Mouse (Mus musculus): ENCODE data around the gene Hps1.

The Hps1 gene

DNA sequence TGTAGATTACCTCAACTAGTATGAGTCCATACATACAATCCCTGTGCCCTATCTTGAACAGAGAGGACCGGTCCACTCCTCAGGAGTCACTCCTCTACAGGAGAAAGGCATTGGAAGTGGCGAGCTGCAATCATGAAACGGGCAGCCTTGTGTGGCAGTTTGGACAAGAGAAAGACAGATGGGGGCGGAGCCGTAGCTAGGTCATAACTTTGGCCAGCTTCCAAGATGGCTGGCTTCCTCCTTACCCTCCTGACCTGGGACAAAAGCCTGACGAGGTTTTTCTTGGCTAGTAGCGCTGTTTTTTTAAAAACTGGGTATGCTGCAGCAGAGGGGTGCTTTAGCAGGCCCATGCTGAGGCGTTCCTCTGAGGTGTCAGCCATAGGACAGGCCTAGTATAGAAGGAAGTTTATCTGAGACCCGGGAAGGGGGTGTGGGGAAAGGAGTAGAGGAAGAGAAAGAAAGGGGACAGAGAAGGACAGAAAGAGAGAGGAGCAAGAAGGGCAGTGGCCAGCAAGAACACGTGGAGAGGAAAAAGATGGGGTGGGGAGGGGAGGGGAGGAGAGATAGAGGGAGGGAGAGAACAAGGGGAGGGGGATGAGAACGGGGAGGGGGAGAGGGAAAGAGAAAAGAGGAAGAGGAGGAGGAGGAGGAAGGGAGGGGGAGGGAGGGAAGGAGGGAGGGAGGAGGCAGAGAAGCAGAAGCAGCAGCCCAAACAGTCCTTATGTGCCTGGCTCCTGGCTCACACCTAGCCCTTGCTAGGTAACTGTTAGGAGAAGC lies 26.4 kb downstream of the Hps1 start:
- peak; percentile 86 for DNase-seq

DNA sequence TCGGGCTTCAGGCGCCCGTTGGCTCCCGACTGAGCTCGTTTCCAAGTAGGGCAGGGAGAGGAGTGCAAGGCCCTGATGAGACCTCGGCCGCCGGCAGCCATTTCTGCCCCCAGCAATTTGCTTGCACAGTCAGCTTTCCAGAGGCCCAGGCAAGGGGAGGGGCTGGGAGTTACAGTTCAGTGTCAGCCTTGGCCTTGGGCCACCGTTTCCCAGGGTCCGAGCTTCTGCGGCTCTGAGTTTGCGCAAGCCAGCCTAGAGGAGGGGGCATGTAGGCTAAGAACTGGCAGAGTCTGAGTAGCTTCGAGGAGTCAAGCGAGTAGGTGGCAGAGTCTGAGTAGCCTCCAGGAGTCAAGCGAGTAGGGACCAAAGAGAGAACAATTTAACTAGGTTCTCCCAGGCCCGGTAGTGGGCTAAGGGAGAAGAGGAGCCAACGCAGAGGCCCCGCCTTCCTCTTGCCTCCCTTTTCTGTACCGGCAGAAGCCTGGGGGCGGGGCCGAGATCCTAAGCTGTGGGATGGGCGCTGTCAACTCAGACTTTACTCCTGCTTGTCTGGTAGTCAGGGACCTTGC lies 27.3 kb downstream of the Hps1 start, which contains the start of gene Pyroxd2:
Pyroxd2 (minus strand) TSS at position 413 of the 569 bp plus-strand sequence.
- DNase-seq, result peak; percentile 90

DNA sequence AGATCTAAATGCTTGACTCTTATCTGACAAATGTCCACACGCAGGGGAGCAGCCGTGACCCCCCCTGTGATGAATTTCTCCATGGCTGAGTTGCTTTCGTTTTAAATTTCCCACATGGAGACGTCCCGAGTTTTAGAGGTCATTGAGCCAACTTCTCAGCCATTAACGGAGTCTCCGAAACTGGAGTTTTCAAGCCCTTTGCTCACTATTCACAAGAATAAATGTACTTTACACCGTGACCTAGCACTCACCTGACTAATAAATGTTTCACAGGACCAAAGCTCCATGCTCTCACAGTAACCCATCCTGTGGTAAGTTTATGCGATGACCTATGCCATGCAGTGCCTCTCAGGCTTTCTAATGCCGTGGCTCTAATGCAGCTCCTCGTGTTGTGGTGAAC lies 29.6 kb downstream of the Hps1 start:
- peak; percentile 32 for DNase-seq

DNA sequence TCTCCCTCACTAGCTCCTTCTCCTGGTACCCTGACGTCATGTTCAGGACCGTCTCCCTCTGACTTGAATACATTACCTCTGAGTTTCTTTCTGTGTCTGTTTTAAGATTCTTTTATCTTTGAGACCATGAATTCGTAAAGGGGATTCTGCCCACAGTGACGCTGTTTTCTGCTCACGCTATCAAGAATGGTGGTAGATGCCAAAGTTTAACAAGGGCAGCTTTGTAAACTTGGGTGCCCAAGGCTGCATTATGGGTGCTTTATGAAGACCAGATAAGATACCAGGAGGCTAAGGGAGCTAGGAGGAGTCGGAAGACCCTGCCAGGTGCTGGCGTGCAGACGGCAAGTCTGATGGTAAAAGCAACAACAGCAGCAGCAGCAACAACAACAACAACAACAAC lies 33.1 kb downstream of the Hps1 start:
- no peak for DNase-seq

DNA sequence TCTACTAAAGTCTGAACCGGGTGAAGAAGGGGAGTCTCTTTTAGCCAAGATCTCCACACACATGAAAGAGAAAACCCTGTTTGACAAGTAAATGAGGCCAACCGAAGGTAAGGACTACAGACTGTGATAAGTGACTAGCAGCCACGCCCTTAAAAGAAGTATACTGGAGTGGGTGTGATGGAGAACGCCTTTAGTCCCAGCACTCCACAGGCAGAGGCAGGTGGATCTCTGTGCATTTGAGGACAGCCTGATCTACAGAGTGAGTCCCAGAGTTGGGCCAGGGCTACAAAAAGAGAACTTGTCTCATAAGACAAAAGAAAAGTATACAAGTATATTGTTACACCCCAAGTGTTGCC lies 33.9 kb downstream of the Hps1 start:
- DNase-seq, result no peak

DNA sequence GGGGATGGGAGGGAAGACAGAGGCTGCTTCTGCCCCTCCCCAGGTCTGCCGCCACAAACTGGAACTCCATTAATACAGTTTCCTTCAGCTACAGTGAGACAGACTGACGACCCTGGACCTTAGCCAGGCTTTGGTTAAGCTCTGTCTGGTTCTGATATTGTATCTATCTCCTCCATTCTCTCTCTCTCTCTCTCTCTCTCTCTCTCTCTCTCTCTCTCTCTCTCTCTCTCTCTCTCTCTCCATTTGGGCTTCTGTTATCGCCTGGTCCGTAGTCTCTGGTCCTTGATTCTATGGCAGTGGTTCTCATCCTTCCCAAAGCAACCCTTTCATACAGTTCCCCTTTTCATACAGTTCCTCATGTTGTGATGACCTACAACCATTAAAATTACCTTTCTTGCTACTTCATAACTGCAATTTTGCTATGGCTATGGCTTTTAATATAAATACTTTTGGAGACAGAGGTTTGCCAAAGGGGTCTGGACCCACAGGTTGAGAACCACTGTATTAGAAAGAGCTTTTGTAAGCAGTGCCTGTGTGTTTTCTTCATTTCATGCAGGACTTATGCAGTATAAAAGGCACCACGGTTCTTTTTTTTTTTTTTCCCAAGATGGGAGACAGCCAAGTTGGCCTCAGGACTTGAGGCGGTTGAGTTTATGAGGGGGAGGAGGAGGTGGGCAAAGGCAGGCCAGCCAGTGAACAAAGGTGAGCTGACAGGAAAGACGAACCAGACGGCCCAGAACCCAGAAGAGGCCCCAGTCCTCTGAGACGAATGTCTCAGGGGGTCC lies 34.5 kb downstream of the Hps1 start:
- DNase-seq, result no peak

DNA sequence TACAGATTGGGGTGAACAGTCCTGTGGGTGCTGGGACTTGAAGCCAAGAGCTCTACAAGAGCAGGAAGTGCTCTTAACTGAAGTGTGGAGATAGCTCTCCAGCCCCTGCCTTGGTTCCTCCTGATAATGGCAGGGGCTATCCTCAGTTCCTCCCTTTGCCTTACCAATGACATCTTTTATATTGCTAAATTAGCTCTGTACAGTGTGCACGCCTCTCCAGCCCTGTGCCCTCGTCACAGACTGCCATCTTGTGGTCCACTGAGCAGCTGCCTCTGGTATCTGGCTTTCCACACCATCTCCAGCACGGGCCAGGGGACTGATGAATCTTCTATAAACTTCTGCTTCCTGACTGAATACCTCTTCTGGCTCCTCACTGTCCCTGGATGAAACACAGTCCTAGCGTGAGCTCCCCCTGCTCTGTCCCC lies 35.6 kb downstream of the Hps1 start:
- peak; percentile 55 for DNase-seq

DNA sequence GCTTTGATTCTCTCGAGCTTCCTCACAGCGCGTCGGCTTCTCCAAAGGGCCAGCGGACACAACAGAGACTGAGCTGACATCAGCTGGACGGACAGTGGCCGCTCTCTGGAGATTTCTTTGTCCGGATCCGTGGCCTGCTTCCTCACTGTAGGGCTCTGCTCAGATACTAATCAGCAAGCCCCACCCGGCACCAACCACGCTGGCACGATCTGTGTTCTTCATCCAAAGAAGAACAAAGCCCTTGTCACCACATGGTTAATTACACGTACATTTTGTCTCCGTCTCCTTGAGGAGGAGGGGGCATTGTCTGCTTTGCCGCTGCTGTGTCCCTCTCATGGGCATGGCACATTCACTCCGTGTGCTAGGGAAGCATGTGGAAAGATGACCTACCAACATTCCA lies 36.5 kb downstream of the Hps1 start:
- DNase-seq, result no peak

DNA sequence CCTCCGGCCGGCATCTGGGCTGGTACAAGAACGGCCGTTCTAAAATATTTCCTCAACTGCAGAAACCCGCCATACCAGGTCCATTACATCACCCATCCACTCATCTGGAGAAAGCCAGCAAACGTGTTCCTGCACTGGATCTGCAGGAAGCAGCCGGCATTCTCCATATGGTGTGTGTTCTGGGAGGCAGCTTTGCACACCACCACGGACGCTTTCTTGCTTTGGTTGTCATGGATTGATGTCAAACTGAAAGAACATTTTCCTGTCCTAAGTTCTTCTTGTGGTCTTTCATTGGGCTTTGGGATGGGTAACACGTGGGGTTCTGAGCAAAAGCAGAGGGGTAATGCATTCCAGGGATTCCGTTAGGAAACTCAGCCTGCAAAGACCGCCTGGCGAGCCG lies 37.9 kb downstream of the Hps1 start:
- DNase-seq, result no peak

DNA sequence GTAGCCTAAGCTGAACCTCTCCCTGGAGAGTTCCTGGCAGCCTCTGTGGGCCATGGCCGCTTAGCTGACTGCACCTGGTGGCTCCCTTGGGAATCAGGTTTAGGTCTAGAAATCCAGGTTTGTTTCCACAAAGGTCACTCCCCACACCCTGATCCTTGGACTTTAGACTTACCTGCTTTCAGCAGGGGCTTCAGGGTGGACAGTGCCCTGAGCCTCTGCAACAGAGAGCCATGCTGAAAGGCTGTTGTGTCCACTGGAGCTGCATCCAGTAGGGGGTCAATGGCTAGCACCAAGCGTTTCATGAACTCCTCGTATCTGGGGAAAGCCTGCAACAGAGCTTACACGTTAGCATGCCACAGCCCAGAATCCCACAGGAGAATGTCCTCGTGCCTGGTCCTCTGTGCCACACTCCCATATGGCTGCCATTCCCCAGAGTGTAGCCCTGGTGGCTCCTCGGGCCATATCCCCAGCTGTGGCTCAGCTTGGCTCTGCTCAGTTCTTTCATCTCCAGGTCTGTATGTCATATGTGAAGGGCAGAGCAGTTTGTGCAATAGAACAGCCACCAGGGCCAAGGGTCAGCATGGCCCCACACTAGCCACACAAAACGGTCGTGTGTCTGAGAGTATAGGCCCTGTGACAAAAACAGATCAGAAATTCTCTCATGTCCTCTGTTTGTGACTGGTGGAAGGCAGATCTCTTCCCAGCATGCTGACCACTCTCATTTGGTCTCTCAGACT lies 39.4 kb downstream of the Hps1 start:
- DNase-seq, result no peak

DNA sequence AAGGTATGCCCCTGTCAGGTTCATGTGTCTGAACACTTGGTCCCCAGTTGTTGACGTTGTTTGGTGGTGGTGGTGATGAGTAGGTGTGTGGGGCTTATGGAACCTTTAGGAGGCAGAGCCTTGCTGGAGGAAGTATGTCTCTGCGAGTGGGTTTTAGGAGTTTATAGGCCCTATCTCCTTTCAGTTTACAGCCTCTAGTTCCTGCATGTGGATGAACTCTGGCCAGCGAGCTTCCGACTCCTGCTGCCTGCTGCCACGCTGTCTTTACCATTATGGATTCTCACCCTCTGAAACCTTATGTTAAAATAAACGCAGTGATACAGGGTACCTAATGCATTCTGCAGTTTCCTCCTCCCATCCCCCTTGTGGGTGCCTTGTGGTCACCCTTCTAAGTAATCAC lies 40.0 kb downstream of the Hps1 start:
- DNase-seq, result no peak

DNA sequence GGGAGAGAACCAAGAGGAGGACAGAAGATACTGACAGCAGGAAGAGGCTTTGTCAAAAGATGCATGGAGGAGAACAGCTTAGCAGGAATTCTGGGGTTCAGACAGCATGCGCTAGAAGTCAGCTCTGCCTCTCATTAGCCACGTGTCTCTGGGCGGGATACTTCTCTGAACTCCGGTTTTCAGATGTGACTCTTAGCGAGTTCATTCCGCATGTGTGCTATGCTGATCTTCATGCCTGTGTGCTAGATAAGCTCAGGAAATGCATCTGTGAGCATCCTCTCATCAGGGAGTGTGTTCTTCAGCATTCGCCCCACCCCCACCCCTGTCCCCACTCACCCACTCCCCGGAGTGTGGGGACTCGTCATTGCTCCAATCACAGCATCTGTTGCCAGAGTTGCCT lies 42.0 kb downstream of the Hps1 start:
- no peak for DNase-seq

DNA sequence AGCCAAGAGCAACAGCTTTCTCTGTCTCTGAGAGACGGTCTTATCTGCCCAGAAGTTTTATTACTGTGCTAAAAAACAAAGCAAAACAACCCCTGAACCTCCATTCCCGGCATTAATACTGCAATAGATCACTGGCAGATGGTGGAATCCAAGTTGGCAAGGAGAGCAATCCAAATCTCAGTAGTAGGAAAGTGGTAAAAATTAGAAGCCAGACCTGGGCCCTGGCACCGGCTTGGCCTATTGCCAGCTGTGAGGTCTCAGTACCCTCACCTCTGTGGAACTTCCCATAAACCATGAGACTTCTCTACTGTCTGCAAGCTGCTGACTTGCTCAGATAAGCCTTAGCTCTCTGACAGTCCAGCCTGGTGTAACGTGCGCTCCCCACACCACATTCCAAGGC lies 44.8 kb downstream of the Hps1 start:
- DNase-seq, result no peak

DNA sequence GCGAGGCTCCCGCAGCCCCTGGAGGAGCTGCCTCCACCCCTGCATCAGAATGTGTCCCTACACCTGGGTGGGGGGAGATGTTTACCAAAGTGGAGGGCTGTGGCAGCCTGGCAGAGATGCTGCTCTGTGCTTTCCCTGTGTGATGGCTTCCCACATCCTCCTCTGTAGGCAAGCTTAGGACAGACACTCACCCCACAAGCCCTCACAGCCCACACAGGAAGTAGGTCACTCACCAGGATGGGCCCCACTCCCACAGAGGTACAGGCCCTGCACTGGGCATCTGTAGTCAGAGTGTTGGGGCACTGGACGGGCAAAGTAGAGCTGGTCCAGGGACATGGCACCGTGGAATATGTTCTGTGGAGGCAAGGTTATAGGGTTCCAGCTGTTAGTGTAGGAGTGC lies 52.4 kb downstream of the Hps1 start:
- DNase-seq, result no peak

DNA sequence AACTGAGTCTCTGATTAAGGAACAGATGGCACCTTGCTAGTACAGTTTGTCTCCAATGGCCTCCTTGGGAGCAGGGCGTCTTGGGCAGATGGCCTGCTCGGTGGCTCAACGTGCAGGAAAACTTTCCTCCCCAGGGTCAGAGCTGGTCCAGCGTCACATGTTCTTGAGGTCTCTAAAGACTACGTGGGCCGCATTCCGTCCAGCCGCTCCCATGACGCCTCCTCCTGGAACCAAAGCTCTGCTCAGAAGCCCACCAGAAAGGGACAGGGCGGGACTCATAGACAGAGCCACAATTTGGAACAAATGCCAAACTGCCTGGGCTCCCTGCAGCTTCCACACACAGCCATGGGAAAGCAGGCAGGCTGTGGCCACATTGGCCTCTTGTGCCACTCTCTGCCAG lies 53.0 kb downstream of the Hps1 start:
- DNase-seq, result no peak

DNA sequence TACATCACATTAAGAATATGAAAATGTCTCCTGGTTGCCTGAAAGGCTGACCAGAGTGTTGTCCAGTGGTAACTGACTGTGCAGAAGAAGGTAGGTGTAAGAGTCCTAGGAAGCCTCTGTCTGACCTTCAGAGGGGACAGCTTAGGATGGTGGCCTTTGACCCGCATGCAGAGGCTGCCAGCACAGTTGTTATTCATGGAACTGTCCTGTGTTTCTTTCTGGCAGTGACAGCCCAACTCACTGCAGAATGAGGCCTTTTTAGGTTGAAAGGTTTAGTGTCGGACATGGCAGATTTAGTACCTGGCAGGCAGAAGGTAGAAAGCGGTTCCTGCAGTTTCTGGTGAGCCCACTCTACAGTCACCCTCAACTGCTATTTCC lies 53.8 kb downstream of the Hps1 start:
- DNase-seq, result peak; percentile 54

DNA sequence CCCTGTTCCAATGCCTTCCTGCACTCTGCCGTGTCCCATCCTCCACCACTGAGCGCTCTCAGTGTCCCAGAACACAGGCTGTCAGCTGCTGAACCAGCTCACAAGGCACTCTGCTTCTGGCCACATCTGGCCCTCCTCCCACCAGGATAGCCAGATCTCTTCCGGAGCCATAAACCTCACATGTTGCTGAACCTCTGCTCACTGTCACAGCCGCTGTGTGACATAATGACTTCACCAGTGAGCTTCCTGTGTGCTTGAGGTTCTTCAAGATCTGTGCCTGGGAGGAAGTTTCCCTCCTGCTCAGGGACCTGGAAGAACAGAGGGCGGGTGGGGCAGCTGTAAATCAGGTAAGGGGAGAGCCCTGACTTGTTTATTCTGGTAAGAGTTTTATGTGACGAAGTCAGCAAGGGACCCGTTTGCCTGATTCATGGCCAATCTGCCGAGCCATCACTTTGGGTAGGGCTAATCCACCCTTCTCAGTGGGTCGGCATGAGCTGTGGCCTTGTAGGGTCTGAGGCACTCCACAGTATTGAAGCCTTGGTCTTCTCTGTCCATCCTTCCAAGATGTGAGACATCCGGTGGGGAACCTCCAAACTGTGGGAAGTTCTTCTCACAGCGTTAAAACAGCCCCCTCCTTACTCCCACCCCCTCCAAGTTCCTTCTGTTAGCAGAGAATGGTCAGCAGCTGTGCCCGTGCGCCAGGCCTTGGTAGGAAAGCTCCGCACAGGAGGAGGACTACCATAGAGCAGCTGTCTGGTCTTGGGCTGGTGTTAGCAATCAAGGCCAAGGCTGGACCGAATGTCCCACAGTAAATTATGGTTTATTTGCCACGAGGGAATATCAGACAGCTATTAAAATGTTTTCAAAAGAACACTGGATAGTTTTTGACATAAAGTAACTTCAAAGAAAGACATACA lies 54.5 kb downstream of the Hps1 start:
- no peak for DNase-seq

DNA sequence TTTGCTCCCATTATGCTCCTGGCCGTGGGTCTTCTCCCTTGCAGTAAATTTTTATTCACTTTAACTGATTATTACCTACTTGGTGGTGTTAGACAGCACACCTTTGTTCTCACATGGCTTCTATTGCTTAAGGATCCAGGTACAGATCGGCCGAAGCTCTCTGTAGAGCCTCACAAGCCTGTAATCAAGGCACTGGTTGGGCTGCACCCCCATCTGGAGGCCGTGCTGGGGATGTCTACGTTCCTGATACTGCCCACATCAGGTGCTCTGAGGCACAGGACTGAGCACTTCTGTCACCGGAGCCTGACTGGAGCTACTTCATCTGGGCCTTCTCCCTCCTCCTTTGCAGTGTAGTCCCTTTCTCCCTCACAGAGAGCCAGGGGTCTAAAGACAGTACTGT lies 56.5 kb downstream of the Hps1 start:
- no peak for DNase-seq

DNA sequence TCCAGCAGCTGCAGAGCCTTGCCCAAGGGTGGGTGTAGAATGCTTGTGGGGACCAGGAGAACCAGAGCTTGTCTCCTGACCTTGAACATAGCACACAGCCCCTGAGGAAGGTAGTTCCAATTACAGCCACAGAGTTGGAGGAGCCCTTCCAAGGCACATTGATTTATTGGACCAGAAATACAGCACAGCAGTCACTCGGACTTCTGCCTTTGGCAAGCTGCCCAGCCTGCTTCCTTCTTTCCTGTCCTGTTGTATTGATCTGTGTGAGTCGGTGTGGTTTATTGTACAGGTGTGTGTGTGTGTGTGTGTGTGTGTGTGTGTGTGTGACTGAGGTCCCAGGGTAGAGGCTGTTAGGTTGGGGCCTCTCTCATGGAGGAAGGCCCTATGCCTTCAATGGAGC lies 57.3 kb downstream of the Hps1 start:
- DNase-seq, result peak; percentile 39

DNA sequence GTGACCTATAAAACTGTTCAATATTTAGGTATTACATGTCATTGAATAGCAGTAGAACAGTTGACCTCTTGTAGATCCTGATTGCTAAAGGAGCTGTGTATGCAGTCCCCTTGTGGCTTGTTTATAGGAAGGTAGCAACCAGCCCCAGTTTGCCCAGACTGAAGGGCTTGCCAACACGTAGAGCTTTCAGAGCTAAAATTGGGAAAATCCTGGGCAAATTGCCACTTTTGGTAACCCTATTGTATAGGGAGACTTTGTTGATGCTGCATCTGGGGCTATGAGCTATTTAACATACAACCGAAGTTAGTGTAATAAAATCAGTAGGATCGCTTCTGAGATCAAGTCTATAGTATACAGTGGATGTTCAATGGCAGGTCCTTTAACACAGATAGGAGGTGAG lies 61.7 kb downstream of the Hps1 start:
- no peak for DNase-seq

DNA sequence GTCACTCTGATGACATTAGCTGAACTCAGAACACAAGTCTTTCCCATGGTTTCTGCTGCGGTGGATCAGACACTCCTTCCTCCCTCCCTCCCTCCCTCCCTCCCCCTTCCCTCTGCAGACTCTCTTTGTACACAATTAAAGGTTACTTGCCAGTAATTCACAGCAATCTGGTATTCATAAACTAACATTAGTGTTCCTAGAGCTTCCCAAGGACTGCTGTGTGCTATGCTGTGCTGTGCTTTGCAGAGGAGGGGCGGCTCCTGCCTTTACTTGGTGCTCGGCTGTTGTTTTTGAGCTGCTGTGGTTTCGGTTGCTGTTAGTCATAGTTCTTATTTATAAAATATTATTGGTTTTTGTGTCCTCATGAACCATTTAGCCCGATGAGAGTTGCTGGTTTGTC lies 62.1 kb downstream of the Hps1 start:
- no peak for DNase-seq

DNA sequence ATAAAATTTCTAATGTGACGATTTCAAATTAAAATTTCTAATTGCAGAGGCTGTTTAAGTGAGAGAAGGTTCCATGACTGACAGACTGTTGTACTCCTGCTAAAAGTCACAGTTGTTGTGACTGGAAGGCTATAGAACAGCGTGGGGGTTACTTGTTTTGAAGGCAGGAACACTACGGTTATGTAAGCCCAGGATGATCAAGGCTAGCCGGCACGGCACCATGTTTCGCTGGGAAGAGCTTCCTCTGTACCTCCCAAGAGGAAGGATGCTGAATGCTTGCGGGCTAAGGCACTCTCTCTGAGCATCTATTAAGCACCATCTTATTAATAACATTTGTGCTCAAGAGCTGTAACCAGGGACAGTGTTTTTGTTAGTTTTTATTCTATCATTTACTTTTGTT lies 63.3 kb downstream of the Hps1 start:
- no peak for DNase-seq
